Mouse (Mus musculus) cerebellum, adult 9-11 months (tissue): Measurements from ENCODE around the gene Cap2.
A peak's percentile ranks its signal among the peaks of the same experiment; 100 is the strongest.

Experiments used
- DNase-seq: peaks from one replicate; pipeline ENCODE4 v3.0.0; 2022

Cap2 gene

DNA sequence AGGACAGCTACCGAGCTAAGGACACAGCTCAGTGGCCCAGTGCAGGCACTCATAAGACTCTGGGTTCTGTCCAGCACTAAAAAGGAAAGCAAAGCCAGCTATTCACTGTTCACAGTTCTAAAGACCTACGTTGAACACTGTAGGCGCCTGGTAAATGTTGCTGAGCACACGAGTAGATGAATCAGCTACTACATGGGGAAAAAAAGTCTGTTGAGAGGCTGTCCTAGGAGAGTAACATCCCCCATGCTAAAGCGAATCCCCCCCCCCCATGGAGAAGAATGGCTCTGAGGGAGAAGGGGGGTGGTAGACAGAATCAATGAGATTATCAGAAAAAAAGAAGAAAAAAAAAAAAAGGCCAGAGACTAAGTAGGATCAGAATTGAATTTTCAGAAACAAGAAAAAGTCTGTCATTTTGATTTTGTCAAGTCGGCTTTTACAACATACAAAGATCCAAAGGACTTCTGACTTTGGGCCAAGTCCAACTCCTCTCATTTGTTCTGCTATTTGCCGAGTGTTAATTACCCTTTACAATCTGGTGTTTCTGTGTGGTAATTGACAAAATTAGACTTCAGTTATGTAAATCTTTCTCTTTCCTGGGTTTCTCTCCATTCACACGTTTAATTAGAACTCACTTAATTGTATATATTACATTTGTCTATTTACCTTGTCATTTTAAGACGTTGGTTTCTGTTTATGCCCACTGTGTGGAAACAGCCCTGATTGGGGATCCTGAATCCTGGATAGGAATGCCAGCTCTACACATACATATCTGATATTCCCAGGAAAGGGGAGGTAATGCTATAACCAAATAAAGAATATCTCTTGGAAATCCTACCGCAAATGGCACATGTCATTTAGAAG is 139.2 kb downstream of the Cap2 start:
- DNase-seq: no peak

DNA sequence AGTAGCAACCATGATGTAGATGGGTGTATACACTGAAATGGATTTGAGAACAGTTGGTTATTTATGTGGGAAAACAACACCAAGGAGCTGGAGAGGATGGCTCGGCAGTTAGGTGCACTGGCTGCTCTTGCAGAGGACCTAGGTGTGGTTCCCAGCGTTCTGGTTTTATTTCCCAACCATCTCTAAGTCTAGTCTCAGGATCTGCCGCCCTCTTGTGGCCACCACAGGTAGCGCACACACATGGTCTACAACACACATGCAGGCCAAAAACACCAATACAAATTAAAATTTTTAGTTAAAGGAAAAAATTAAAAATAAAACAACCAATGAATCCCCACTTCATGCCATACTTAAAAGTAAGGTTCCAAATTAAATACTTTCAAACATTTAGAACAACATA is 140.7 kb downstream of the Cap2 start:
- DNase-seq: no peak

DNA sequence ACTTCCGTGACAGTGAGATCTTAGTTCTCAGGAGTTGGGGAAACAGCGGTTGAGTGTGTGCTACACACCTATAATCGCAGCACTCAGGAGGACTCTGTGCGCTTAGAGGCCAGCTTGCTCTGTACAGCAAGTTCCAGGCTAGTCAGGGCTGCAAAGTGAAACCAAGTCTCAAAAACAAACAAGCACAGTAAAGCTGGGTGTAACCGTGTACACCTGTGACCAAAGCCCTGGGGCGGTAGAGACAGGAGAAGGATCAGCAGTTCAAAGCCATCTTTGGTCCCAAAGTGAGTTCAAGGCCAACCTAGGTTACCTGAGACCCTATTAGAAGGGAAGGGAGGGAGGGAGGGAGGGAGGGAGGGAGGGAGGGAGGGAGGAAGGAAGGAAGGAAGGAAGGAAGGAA is 142.5 kb downstream of the Cap2 start:
- no peak for DNase-seq

DNA sequence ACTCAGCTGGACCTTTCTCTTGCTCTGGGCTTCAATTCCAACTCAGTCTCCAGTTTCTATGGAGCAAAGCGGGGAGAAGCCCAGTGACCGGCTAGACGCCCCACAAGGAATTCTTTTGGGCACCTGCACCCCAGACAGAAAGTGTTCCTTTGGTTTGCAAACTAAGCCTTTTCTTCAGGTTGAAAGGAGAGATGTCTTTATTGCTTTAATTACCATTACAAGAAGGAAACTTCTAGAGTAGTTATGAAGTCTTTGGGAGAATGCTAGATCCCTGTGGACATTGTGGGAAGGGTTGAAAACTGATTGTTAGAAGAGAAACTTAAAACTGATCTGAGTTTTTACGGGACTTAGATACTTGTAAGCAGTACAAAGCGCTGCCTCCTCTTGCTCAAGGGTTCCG is 143.8 kb downstream of the Cap2 start:
- no peak for DNase-seq

DNA sequence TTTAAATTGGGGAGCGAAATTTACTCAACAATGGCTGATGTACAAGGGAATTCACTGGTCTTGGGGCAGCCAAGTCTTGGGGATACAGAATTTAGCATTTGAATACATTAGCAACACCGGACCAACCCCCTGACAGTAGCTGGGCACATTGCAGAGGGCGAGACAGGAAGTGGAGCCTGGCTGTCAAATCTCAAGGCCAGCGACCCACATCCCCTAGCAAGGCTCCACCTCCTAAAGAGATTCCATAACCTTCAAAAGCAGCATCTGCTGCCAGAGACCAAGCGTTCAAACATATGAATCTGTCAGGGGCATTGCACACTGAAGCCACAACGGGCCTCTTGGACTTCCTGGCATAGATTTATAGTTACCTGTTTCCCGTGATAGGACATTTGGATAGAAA is 150.2 kb downstream of the Cap2 start:
- DNase-seq: no peak

DNA sequence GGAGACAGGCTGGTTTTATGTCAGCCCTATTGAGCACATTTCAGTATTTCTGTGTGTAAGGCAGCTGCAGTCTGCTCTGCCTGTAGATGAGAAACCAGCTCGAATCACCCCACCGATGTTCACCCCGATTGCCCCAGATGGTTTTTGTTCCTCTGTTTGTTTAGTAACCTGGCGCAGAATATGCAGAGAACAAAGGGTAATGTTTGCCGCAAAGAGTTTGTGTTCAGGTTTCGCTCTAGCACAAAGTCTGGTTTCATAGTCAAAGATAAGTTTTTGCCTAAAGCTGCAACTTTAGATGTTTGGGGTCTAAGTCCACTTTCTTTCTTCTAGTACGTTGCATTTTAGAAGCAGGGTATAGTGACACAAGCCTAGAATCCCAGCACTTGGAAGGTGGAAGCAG is 151.0 kb downstream of the Cap2 start:
- DNase-seq: no peak

DNA sequence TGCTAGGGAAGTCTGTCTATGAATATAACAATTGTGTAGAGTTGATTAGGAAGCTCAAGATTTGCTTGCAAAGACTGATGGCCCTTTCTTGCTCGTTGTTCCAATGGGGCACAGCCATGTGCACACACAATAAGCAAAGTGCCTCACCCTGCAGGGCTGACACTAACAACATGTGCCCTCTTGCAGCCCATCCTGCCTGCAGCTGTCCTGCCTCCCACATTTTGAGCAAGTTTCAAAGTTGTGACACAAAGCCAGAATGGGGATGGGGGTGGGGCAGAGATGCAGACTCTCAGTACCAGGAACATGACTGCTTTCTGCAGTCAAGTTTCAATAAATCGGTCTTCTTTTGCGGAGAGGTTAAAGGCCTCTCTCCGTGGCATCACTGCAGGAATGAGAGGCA is 152.0 kb downstream of the Cap2 start:
- DNase-seq: no peak

DNA sequence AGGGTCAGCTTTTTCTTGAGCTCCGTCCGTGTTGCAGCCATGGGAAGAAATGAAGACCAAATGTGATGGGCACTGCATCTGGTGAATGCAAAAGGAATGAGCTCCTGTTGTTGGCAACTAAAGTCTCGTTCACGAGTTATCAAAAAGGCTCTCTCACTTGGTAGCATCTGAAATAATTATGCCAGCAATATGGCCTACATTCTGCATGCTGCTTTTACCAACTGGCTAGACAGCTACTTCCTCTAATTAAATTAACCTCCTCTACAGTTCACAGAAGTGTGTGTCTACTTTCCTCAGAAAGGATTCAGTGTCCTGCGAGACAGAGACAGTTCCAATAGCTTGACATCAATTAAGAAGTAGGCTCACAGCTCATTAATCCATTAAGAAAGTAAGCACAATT is 152.9 kb downstream of the Cap2 start:
- no peak for DNase-seq

DNA sequence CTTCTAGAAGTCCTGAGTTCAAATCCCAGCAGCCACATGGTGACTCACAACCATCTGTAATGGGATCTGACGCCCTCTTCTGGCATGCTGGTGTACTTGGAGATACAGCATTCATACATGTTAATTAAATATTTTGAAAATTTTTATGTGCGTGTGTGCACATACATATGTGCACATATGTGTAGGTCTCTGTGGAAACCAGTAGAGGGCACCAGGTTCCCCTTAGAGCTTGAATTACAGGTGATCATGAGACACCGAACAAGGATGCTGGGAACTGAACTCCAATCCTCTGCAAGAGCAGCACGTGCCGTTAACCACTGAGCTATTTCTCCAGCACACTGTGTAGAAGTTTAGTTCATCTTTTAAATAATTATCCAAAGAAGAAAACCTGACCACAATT is 157.6 kb downstream of the Cap2 start:
- DNase-seq: no peak

DNA sequence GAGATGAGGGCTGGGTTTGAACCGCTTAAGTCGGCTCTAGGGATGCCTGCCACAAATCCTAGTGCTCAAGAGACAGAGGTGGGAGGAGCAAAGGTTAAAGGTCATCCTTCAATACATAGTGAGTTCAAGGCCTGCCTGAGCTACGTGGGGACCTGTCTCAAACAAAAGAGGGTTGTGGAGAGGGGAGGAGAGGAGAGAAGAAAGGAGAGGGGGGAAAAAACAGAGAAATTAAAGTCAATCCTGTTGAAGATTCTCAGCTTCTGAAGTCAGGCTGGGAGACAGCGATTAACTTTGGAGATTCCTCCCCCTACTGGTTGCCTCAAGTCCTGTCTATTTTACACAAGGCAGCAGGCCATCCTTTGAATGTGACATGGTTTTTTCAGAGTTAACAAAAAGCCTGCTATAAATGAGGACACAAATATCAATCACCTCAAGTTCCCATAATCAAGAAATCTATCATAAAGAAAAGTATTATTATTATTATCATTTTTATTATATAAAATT is 161.9 kb downstream of the Cap2 start:
- DNase-seq: no peak

DNA sequence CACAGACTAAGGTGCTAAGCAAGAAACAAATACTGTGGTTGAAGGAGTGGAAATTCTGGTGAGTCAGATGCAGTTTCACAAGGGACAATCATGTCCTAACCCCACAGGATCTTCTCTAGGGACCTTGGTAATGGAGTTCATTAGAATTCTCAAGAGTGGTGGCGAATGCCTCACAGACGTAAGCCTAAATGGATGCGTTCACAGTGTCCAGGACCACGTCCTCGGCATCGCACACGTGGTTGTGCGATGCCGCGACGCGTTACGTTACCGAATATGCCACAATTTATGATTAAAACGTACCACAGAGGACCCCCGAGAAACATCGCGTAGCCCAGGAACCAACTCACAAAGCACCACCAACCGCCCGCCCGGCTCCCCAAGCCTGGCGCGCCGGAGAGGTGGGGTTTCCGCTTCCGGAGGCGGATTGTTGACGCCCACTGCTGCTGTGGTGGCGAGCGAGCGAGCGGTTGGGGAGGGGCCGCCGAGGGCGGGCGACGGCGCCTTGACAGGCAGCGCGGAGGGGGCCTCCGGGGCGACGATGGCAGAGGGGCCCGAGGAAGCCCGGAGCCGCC is 167.5 kb downstream of the Cap2 start, which contains the start of gene Fam8a1:
Gene Fam8a1, plus strand, starts transcription at position 475 of the 572 bp plus-strand sequence.
- peak; percentile 86 for DNase-seq

DNA sequence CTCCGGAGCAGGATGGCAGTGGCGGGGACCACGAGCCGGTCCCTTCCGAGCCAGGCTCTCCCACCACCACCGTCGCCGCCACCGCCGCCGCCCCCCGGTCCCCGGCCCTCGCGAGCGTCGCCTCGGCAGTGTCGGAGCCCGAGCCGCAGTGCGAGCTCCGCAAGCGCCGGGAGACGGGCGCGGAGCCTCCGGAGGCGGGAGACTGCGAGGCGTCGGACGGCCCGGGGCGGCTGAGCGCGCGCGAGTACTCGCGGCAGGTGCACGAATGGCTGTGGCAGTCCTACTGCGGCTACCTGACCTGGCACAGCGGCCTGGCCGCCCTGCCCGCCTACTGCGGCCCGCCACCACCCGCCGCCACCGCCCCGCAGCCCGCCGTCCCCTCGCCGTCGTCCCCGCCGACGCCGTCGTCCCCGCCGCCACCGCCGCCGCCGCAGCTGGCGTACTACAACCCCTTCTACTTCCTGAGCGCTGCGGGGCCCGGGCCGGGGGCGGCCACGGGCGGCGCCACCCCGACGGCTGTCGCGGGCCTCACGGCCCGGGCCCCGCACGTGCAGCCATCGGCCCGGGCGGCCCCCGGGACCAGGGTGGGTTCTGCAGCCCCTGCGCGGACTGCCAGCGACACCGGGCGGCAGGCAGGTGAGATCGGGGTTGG is 168.1 kb downstream of the Cap2 start:
- DNase-seq: peak; percentile 24

DNA sequence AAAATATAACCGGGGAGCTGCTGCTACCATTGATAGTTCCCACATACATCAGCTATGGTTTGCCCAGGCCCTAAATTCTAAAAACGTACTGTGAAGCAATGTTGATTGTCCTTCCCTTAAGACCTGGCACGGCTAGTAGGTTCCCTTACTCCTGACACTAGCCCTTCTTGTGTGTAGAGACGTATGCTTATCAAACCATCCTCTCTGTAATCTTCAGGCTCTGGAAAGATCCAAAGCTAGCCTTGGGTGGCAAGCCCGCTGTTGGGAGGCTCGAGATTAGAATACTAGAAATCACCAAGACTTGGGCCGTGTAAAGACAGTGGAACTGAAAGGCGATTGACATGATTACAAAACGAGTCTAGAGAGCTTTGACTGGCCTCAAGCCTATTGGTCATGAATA is 168.9 kb downstream of the Cap2 start:
- DNase-seq: no peak

DNA sequence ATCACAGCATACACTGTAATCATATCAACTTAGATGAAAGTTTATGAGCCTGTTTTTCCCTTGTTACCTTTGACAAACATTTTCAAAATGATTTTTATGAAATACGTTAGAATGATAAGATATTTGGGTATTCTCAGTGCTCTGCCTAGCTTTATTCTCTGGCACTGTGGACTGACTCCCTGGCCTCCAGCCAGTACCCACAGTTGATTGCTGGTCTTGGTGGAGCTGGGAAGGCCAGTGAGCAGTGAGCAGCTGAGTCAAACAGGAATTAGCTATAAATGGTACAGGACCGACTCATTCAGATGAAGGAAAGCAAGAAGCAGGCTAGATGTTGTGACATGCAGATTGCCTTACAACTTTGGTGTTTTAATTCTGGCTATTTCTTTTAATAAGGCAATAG is 173.0 kb downstream of the Cap2 start:
- no peak for DNase-seq

DNA sequence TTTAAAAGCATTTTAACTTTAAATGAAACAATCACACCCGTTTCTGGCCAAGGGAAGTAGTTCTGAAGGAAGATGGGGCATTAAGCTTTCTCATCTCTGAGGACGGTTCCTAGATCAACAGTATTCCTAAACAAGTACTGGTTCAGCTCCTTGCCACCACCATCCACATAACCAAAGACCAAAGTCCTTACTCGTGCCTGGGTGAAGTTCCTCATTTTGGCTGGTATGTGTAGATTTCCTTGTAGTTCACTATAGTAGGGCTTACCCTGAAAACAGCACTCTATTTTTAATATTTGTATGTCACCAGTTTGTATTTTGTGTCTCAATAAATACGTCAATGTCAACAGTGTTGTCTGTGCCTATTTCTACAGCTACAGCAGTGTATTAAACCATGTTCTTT is 176.1 kb downstream of the Cap2 start:
- no peak for DNase-seq

DNA sequence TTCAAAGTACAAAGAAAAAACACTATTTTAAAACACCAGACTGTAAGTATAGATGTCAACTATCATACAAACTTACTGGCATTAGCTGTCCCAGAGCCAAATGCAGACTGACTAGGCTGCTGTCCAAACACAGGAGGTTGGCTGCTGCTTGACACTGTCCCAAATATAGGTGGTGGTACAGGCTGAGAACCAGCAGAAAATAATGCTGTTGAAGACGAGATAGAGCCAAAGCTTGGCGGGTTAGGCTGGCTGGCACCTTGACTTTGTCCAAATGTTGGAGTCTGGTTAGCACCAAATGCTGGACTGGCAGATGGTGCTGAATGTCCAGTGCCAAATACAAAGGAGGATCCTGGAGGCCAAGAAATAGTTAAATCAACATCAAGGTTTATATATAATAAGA is 181.3 kb downstream of the Cap2 start:
- peak; percentile 62 for DNase-seq

DNA sequence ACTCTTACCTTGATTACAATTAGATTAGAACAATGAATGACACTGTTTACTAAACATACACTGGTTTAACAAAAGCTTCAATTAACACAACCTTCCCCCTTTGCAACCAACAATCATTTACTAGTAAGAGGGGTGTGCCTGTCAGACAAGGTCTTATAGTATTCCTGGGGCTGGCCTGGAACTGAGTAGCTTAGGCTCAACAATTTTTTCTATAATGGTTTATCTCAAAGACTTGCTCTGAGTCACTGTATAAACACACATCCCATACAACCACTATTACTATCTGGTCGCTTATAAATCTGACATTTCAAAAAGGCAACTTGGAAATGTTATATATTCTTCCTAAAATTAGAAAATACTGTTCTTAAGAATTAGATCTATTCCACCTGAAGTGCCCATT is 181.7 kb downstream of the Cap2 start:
- DNase-seq: no peak

DNA sequence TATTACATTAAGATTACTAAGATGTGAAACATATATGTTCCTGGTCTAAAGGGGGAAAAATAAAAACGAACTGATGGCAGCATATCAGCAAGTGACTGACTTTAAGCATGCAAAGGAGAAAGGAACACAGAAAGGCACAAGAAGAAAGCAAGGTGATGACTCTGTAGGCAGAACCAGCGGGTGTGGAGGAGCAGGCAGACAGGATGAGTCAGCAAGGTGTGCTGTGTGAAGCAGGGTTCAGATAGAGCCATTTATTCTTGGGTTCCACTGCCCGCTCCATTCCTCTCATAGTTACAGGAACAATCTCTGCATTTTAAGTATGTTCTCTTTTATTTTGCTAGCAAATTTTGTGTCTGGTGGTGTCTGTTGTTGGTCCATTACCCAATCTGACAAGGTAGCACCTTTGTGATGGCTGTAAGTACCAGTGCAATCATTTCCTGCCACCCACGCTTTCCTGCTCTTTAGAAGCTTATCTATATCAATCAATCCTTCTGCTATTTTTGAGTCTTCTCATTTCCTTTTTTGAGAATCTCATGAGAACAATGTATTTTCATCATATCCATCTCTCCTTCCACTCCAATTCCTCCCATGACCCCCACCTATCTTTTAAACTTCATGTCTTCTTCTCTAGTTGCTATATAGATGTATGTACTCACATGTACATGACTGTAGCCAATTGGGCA is 189.1 kb downstream of the Cap2 start:
- no peak for DNase-seq

DNA sequence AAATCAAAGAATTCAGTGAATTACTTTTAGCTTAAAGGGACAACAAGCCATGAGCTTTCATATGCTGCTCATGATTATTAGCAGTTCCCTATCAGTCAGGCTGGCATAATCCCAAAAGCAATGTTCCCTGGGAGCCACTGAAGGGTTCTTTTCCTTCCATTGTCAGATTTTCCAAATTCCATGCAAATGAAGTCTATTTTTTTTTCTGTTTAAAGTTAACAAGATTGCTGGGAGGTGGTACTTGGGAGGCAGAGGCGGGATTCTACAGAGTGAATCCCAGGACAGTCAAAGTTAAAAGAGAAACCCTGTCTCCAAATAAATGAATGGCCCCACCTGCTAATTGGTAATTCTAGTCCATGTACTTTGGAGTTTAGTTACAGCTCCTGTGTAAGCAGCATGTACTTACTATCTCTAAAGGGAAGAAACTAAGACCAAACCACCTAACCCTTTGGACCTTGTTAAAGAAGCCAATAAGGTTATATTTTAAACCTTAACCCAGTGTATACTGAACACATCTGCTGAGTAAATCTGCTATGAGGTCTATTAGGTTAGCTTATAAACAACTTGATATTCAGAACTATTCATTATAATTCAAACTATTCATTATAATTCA is 193.8 kb downstream of the Cap2 start:
- DNase-seq: no peak

DNA sequence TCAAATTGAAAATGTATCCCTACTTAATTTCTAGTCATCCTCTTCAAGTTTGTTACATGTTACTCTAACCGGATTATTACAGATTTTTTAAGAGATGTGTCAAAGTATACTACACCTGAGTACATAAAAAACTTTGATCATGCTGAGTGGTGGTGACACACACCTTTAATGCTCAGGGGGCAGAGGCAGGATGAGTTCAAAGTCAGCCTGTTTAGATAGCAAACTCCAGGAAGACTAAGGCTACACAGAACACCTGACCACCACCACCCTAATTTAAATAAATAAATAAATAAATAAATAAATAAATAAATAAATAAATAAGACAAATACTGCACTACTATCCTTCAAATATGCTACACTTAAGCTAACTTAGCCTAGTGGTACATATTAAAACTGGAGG is 194.3 kb downstream of the Cap2 start:
- no peak for DNase-seq

DNA sequence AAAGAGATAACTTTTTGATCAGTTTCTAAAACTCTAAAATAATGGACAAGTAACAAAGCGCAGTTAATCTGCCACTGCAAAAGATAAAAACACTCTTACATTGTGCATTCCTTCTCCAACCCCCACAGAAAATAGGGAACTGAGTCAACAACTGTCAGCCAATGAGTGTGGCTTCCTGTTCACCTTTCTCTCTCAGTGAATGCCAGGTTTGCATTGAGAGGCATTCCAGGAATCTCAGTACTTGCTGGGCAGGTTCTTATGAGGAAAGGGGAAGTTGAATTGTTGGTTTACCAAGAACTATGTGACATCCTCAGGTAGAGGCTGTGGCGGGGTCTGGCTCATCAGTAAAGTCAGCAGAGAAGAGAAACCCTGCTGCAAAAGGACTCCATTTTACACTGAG is 195.1 kb downstream of the Cap2 start:
- DNase-seq: no peak

DNA sequence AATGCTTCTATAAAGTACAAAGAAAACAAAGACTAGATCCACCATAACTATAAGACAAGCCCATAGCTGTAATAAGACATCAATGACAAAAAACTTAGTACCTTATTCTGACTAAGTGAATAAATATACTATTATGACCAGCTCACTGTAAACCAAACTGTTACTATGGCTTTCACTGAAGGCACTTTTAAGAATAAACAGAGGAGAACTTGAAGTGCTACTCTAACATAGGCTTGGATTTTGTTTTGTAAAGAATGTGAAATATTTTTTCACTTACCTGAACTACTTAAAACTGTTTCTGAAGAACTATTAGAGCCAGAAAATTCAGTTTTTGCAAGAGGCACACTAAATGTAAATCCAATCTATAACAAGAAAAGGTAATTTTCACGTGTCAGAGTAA is 197.7 kb downstream of the Cap2 start:
- no peak for DNase-seq
